Mouse (Mus musculus): ENCODE results near the gene Atp1b2. TPM values are rescaled to one million over a fixed set of nuclear protein-coding genes. Genes with fewer than 3 reads are reported as not detected.

Gene Atp1b2
- total RNA-seq, 2 experiments from 2014 or later: 27.0 to 29.1 TPM

- peak; percentile 97 for DNase-seq
These were observed 26.4 kb downstream of the Atp1b2 start for GRCm38 (mm10) chr11:69579128-69580017.

GRCm38 (mm10) chr11:69578301-69578700 lies 27.4 kb downstream of the Atp1b2 start:
- no peak for DNase-seq

GRCm38 (mm10) chr11:69576307-69576706 lies 29.4 kb downstream of the Atp1b2 start:
- no peak for DNase-seq

- no peak for DNase-seq
These were observed 30.5 kb downstream of the Atp1b2 start for GRCm38 (mm10) chr11:69575220-69575619.

GRCm38 (mm10) chr11:69565131-69565530 lies 40.6 kb downstream of the Atp1b2 start:
- DNase-seq: no peak

GRCm38 (mm10) chr11:69564391-69564790 lies 41.4 kb downstream of the Atp1b2 start:
- DNase-seq: no peak

- DNase-seq: no peak
These were observed 42.4 kb downstream of the Atp1b2 start for GRCm38 (mm10) chr11:69563373-69563772.

GRCm38 (mm10) chr11:69560896-69561854 lies 44.6 kb downstream of the Atp1b2 start:
- no peak for DNase-seq

GRCm38 (mm10) chr11:69559851-69560765 lies 45.6 kb downstream of the Atp1b2 start, which contains the start of gene Efnb3:
Gene Efnb3, minus strand, starts transcription at chr11:69560205.
- DNase-seq: peak; percentile 70

GRCm38 (mm10) chr11:69559183-69559582 lies 46.6 kb downstream of the Atp1b2 start:
- peak; percentile 77 for DNase-seq

GRCm38 (mm10) chr11:69558756-69559155 lies 47.0 kb downstream of the Atp1b2 start:
- peak; percentile 36 for DNase-seq

GRCm38 (mm10) chr11:69557381-69557958 lies 48.3 kb downstream of the Atp1b2 start:
- DNase-seq: no peak

- no peak for DNase-seq
These were observed 51.1 kb downstream of the Atp1b2 start for GRCm38 (mm10) chr11:69554539-69555140.

GRCm38 (mm10) chr11:69553341-69553721 lies 52.4 kb downstream of the Atp1b2 start:
- DNase-seq: no peak

- no peak for DNase-seq
These were observed 53.0 kb downstream of the Atp1b2 start for GRCm38 (mm10) chr11:69552622-69553340.

- DNase-seq: no peak
These were observed 54.4 kb downstream of the Atp1b2 start for GRCm38 (mm10) chr11:69551310-69551709.
